In the genomic region with DNA sequence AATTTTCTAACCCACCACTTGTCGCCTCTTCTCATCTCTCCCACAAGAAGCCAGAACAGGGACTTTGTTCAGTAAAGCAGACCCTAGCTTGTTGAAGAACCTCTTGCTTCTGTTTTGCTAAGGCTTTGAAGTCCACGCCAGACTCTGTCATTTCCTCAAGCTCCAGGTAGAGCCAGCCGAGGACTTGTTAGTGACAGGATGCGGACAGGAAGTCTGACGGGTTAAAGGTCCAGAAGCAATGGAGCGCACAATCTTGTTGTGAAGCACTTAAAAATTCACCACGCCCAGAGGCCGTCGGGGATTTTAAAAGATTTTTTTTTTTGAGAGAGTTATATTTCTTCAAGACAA, we compare ENCODE assay signal across 8 mouse cellular contexts. TPM values are rescaled to one million over a fixed set of nuclear protein-coding genes. Genes with fewer than 3 reads are reported as not detected.
DNase-seq lines count a peak whose midpoint lies in the region; ATAC-seq and TF ChIP-seq lines count a peak whose summit lies in the region.

No protein-coding gene starts in this region.

- no peak for TF ChIP-seq EP300 in liver, embryonic 14.5 days (IDR thresholded peaks at IDR 0.05; ENCODE audit: low read depth)

- peak overlapping the region; percentile 96 for H3K4me2 ChIP-seq in forebrain, embryonic 12.5 days
- peak overlapping the region; percentile 91 for H3K4me2 ChIP-seq in hindbrain, embryonic 15.5 days
- H3K4me2 ChIP-seq in liver, embryonic 14.5 days (ENCODE audit: low read depth), result peak overlapping the region; percentile 78
- peak overlapping the region; percentile 97 for H3K4me2 ChIP-seq in neural tube, embryonic 13.5 days

- peaks cover 70% of the 10 kb centered on the region for H3K4me1 ChIP-seq in forebrain, embryonic 12.5 days
- H3K4me1 ChIP-seq in hindbrain, embryonic 15.5 days (replicated peaks), result peaks cover 63% of the 10 kb centered on the region
- peaks cover 36 to 62% of the 10 kb centered on the region in 2 experiments for H3K4me1 ChIP-seq in liver, embryonic 14.5 days (replicated peaks; ENCODE audit: control insufficient read depth in 2 of 2, insufficient read depth in 2 of 2, low read length in 1 of 2)
- H3K4me1 ChIP-seq in neural tube, embryonic 13.5 days (replicated peaks), result peaks cover 77% of the 10 kb centered on the region

- WGBS in forebrain, embryonic 12.5 days, result 13% methylated on average over 9 of the region's 9 CpGs
- 17% methylated on average over 9 of the region's 9 CpGs for WGBS in hindbrain, embryonic 15.5 days
- WGBS in liver, embryonic 14.5 days (ENCODE audit: insufficient replicate concordance), result 9% methylated on average over 9 of the region's 9 CpGs
- WGBS in neural tube, embryonic 13.5 days, result 12% methylated on average over 9 of the region's 9 CpGs

- H3K9me3 ChIP-seq in forebrain, embryonic 12.5 days, result no peaks in the 10 kb centered on the region
- H3K9me3 ChIP-seq in hindbrain, embryonic 15.5 days, result no peaks in the 10 kb centered on the region
- no peaks in the 10 kb centered on the region for H3K9me3 ChIP-seq in liver, embryonic 14.5 days (ENCODE audit: control insufficient read depth, low read length)
- no peaks in the 10 kb centered on the region for H3K9me3 ChIP-seq in neural tube, embryonic 13.5 days

- ATAC-seq in forebrain, embryonic 12.5 days (ENCODE audit: low FRiP score), result no peak
- no peak for ATAC-seq in hindbrain, embryonic 15.5 days (ENCODE audit: low FRiP score, low read depth)
- no peak for ATAC-seq in liver, embryonic 14.5 days (ENCODE audit: insufficient read depth)
- no peak for ATAC-seq in neural tube, embryonic 13.5 days (ENCODE audit: low read depth)

- DNase-seq in right cerebral cortex, postnatal 10 days (ENCODE audit: low spot score in 2 of 2), result peak; percentile 21 to 56
- DNase-seq in right cerebral cortex, adult 2 months (ENCODE audit: low spot score in 2 of 2), result no peak
- DNase-seq in liver, embryonic 14.5 days (ENCODE audit: low read depth in 3 of 3, low spot score in 3 of 3), result no peak
- DNase-seq in left cerebral cortex, adult 9 months (ENCODE audit: low spot score in 2 of 2), result no peak
- no peak for DNase-seq in layer of hippocampus, adult 9-11 months

- TF ChIP-seq CTCF in liver, embryonic 14.5 days (IDR thresholded peaks at IDR 0.05; ENCODE audit: low read depth), result no peak

- peak overlapping the region; percentile 88; the same call in 1 of the 2 replicates for H3K9ac ChIP-seq in forebrain, embryonic 12.5 days
- H3K9ac ChIP-seq in hindbrain, embryonic 15.5 days, result peak overlapping the region; percentile 44; the same call in 1 of the 2 replicates
- H3K9ac ChIP-seq in liver, embryonic 14.5 days (replicated peaks), result peak overlapping the region; percentile 34
- peak overlapping the region; percentile 88 for H3K9ac ChIP-seq in neural tube, embryonic 13.5 days

- H3K27me3 ChIP-seq in forebrain, embryonic 12.5 days, result peaks cover 23% of the 10 kb centered on the region
- 0 out of 2 replicates have a peak, but pooled peaks cover 8% of the 10 kb centered on the region for H3K27me3 ChIP-seq in hindbrain, embryonic 15.5 days
- H3K27me3 ChIP-seq in liver, embryonic 14.5 days (ENCODE audit: control insufficient read depth, insufficient read depth, low read length), result no peaks in the 10 kb centered on the region
- H3K27me3 ChIP-seq in neural tube, embryonic 13.5 days, result peaks cover 17% of the 10 kb centered on the region

- H3K36me3 ChIP-seq in forebrain, embryonic 12.5 days (replicated peaks), result no peaks in the 10 kb centered on the region
- H3K36me3 ChIP-seq in hindbrain, embryonic 15.5 days, result no peaks in the 10 kb centered on the region
- no peaks in the 10 kb centered on the region for H3K36me3 ChIP-seq in liver, embryonic 14.5 days (replicated peaks; ENCODE audit: control insufficient read depth, insufficient read depth, low read depth)
- H3K36me3 ChIP-seq in neural tube, embryonic 13.5 days, result no peaks in the 10 kb centered on the region

- H3K27ac ChIP-seq in forebrain, embryonic 12.5 days, result peak overlapping the region; percentile 97
- peak overlapping the region; percentile 99 for H3K27ac ChIP-seq in hindbrain, embryonic 15.5 days (replicated peaks)
- H3K27ac ChIP-seq in liver, embryonic 14.5 days, result peak overlapping the region; percentile 84
- H3K27ac ChIP-seq in neural tube, embryonic 13.5 days (replicated peaks), result peak overlapping the region; percentile 99

- H3K4me3 ChIP-seq in forebrain, embryonic 12.5 days (replicated peaks), result peak overlapping the region; percentile 93
- H3K4me3 ChIP-seq in hindbrain, embryonic 15.5 days, result peak overlapping the region; percentile 95
- peak overlapping the region; percentile 59 to 81 for H3K4me3 ChIP-seq in liver, embryonic 14.5 days (ENCODE audit: insufficient read depth in 1 of 2, low read depth in 2 of 2, low read length in 2 of 2)
- peak overlapping the region; percentile 85 for H3K4me3 ChIP-seq in neural tube, embryonic 13.5 days

RNA-seq across cellular contexts. Expression of a gene that starts 0.8 kb away (rescaled TPM):
- polyA plus RNA-seq in forebrain, embryonic 12.5 days (2016; fragmentation: Nextera tagmentation; extraction: Ambion mirVana), result 17.7 and 20.3 TPM in 2 replicates
- 19.2 and 23.9 TPM in 2 replicates for polyA plus RNA-seq in hindbrain, embryonic 15.5 days (2015; fragmentation: Nextera tagmentation; extraction: Ambion mirVana)
- polyA plus RNA-seq in liver, embryonic 14.5 days (2012; rRNA removed), result 10.3 and 11.1 TPM in 2 replicates
- 6.4 and 7.5 TPM in 2 replicates for polyA plus RNA-seq in liver, embryonic 14.5 days (2014; fragmentation: Nextera tagmentation; extraction: Ambion mirVana)
- polyA plus RNA-seq in neural tube, embryonic 13.5 days (2015; fragmentation: Nextera tagmentation; extraction: Ambion mirVana), result 15.9 and 19.4 TPM in 2 replicates

RNA-seq across cellular contexts. Expression of a gene that starts 59.6 kb away (rescaled TPM):
- polyA plus RNA-seq in forebrain, embryonic 12.5 days (2016; fragmentation: Nextera tagmentation; extraction: Ambion mirVana), result 24.9 and 27.3 TPM in 2 replicates
- 3.4 and 4.4 TPM in 2 replicates for polyA plus RNA-seq in hindbrain, embryonic 15.5 days (2015; fragmentation: Nextera tagmentation; extraction: Ambion mirVana)
- 8.4 and 8.8 TPM in 2 replicates for polyA plus RNA-seq in liver, embryonic 14.5 days (2012; rRNA removed)
- polyA plus RNA-seq in liver, embryonic 14.5 days (2014; fragmentation: Nextera tagmentation; extraction: Ambion mirVana), result 6.7 and 7.6 TPM in 2 replicates
- 3.0 and 3.8 TPM in 2 replicates for polyA plus RNA-seq in neural tube, embryonic 13.5 days (2015; fragmentation: Nextera tagmentation; extraction: Ambion mirVana)

Comparison
In these comparisons a context has a peak if more than half of its experiments do, and no peak if none do; other contexts are left out.
1. DNase-seq: peak in right cerebral cortex, postnatal 10 days (2 of 2); none in right cerebral cortex, adult 2 months (0 of 2), liver, embryonic 14.5 days (0 of 3), left cerebral cortex, adult 9 months (0 of 2) and layer of hippocampus, adult 9-11 months (single experiment).
2. H3K9ac ChIP-seq: peak in every context shown above with its lines; median percentile 88 in forebrain, embryonic 12.5 days; 88 in neural tube, embryonic 13.5 days; 44 in hindbrain, embryonic 15.5 days; 34 in liver, embryonic 14.5 days.
3. Peak in every context shown above with its lines, with median percentiles within 50 percentile points of each other: H3K27ac ChIP-seq, H3K4me2 ChIP-seq and H3K4me3 ChIP-seq.